Mouse (Mus musculus) liver, embryonic 18 days (tissue): ENCODE data around the gene Zfp260. TPM values are rescaled to one million over a fixed set of nuclear protein-coding genes. Genes with fewer than 3 reads are reported as not detected.

Source experiments
- polyA plus RNA-seq: library from polyadenylated mRNA; depleted of rRNA; stranded (reverse); fragments of >200 nt; gene quantifications from 2 replicates; pipeline ENCODE4 v1.2.3, GENCODE M21; 2012; rRNA removed

Gene Zfp260
- 7.9 and 8.2 TPM in 2 replicates for polyA plus RNA-seq

GRCm38 (mm10) chr7:30094646-30095429 is at the start of gene Zfp260:
Gene Zfp260, plus strand, starts transcription at chr7:30094777.

DNA sequence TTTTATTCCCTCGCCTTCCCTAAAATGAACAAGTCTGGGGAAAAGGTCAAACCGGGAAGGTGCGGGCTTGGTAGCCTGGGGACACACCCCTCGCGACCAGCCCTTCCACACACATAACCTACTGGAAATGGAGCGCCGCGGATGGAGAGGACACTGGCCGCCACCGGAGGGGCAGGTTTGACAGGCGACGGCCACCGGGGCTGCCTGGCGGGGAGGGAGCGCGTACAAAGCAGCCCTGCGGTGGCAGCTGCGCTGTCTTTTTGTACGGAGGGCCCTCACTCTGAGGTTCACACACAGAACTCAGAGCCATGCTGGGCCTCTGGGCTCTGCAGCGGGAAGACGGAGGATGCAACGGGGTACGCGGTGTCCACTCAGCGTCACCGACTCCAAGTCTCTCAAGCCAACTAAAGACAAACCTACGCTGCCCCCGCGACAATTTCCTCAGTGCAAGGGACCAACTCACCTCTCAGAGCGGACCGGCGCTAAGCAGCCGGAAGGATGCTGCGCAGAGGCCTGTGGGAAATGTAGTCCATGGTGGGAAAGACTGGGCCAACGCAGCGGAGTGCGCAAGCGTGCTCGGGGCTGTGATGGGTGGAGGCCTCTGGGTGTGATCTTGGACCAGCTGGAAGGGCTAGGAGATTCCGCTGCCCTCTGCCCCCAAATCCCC is 43.6 kb upstream of the Zfp260 start, which contains the start of gene Zfp14:
Gene Zfp14, minus strand, starts transcription at position 499 of the 667 bp plus-strand sequence.

GRCm38 (mm10) chr7:30072146-30073028 is 22.2 kb upstream of the Zfp260 start, which contains the start of gene Zfp82:
Gene Zfp82, minus strand, starts transcription at chr7:30072900.

DNA sequence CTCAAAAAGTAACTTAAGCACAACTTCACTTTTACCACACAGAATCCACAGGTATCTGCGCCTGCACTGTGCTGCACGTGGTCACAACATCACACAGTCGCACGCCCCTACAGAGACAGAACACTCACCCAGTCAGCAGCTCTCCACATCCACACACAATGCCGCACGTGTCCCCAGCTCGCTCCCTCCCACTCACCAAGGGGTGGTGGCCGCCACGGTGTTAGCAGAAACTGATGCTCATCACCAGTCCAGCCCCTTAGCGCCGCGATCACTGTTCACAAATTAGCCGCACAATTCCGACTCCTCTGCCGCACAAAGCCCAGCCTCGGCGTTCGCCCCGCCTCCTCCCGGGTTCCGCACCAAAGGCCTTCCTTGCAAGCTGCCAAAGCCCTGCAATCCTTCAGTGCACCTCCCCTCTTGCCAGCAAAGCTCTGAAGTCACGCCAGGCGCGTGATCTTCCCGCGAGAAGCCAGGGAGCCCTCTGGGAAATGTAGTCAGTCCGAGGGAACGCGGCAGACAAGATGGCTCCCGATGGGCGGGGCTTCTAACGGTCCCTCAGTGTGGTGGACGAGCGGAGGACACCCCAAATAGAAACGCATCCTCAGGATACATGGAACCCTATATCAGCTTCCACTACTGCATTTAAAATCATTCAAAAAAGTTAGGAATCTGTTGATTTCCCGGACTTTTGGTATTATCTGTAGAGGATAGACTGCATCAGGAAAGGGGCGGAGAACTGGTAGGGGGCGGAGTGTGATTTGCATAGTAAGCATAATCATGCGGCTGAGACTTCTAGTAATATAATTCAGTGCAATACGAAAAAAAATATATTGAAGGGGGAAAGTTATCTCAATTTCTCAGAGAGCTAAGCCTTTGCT is 4.2 kb upstream of the Zfp260 start, which contains the start of the genes Gm26920 and Zfp566:
Gene Gm26920, minus strand, starts transcription at position 319 of the 878 bp plus-strand sequence.
Gene Zfp566, minus strand, starts transcription at position 436 of the 878 bp plus-strand sequence.

GRCm38 (mm10) chr7:30121308-30122187 is 27.0 kb downstream of the Zfp260 start, which contains the start of gene Zfp382:
Gene Zfp382, plus strand, starts transcription at chr7:30121942.

Other genes starting within 250 kb of the Zfp260 start
- 0.28 and 0.31 TPM in 2 replicates for gene Zfp940, start 241.1 kb upstream of the Zfp260 start, polyA plus RNA-seq
- gene Zfp420, start 234.8 kb upstream of the Zfp260 start, polyA plus RNA-seq, result 0.95 and 1.1 TPM in 2 replicates
- 1.7 and 1.8 TPM in 2 replicates for gene Zfp27, start 188.2 kb upstream of the Zfp260 start, polyA plus RNA-seq
- 0.83 and 0.95 TPM in 2 replicates for gene Zfp383, start 186.6 kb upstream of the Zfp260 start, polyA plus RNA-seq
- gene Zfp74, start 140.7 kb upstream of the Zfp260 start, polyA plus RNA-seq, result 1.4 TPM in 2 replicates
- gene Zfp568, start 110.8 kb upstream of the Zfp260 start, polyA plus RNA-seq, result 6.4 and 7.6 TPM in 2 replicates
- gene Zfp14, start 43.4 kb upstream of the Zfp260 start, polyA plus RNA-seq, result 0.67 and 0.68 TPM in 2 replicates
- gene Zfp82, start 21.9 kb upstream of the Zfp260 start, polyA plus RNA-seq, result 0.34 and 0.35 TPM in 2 replicates
- gene Gm26920, start 4.4 kb upstream of the Zfp260 start, polyA plus RNA-seq, result 0.04 and 0.05 TPM in 2 replicates
- 0.59 and 0.87 TPM in 2 replicates for gene Zfp566, start 4.2 kb upstream of the Zfp260 start, polyA plus RNA-seq
- gene Zfp382, start 27.2 kb downstream of the Zfp260 start, polyA plus RNA-seq, result 0.58 and 0.79 TPM in 2 replicates
- 19.5 and 20.2 TPM in 2 replicates for gene Zfp146, start 75.0 kb downstream of the Zfp260 start, polyA plus RNA-seq
- gene Cox7a1, start 89.4 kb downstream of the Zfp260 start, polyA plus RNA-seq, result 8.5 and 12.2 TPM in 2 replicates
- 118 and 128 TPM in 2 replicates for gene Capns1, start 104.0 kb downstream of the Zfp260 start, polyA plus RNA-seq
- 52.4 and 53.8 TPM in 2 replicates for gene Polr2i, start 137.2 kb downstream of the Zfp260 start, polyA plus RNA-seq
- gene Tbcb, start 137.5 kb downstream of the Zfp260 start, polyA plus RNA-seq, result 16.3 and 18.1 TPM in 2 replicates
- gene Ovol3, start 140.9 kb downstream of the Zfp260 start, polyA plus RNA-seq, result not detected in 2 replicates
- gene Thap8, start 185.3 kb downstream of the Zfp260 start, polyA plus RNA-seq, result 0.03 and 0.06 TPM in 2 replicates
- gene Wdr62, start 185.6 kb downstream of the Zfp260 start, polyA plus RNA-seq, result 7.1 and 8.5 TPM in 2 replicates
- gene Clip3, start 197.0 kb downstream of the Zfp260 start, polyA plus RNA-seq, result 0.48 and 1.3 TPM in 2 replicates
- 18.7 and 21.2 TPM in 2 replicates for gene Alkbh6, start 213.9 kb downstream of the Zfp260 start, polyA plus RNA-seq
- 33.6 and 40.1 TPM in 2 replicates for gene Syne4, start 220.0 kb downstream of the Zfp260 start, polyA plus RNA-seq
- 0.35 and 0.37 TPM in 2 replicates for gene E130208F15Rik, start 227.0 kb downstream of the Zfp260 start, polyA plus RNA-seq
- gene Sdhaf1, start 229.1 kb downstream of the Zfp260 start, polyA plus RNA-seq, result 6.4 and 7.1 TPM in 2 replicates